Mouse (Mus musculus): ENCODE data around the gene En2.

DNA sequence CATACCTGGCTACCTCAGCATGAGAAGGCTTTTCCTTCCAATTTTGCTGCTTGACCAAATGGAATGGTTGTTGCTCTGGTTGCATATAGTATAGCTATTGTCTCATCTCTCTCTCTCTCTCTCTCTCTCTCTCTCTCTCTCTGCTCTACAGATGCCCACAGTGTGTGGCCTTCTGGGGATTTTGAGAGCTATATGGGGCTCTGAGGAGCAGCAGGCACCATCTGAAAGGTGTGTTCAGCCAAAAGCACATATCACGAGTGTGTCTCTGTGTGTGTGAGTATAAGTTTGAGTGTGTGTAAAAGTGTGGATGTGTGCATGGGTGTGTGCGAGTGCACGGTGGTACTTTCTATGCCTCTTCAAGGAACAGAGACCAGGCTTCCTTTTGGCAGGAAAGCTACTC lies 45.9 kb upstream of the En2 start:
- TF ChIP-seq CTCF (IDR thresholded peaks at IDR 0.05; ENCODE audit: borderline replicate concordance, control insufficient read depth, extremely low read depth, insufficient read depth, low read length, poor library complexity) (no peak), POLR2A (IDR thresholded peaks at IDR 0.05; ENCODE audit: control insufficient read depth, extremely low read depth, insufficient read depth, low read length, poor library complexity) (no peak)
